Mouse (Mus musculus) hindbrain, embryonic 16.5 days (tissue): ENCODE measurements around the gene Tcp11l1. TPM values are rescaled to one million over a fixed set of nuclear protein-coding genes. Genes with fewer than 3 reads are reported as not detected.

Experiments used
- ATAC-seq: fragments of 200-750 bp; cut with Nextera tagmentation; 2 replicates; pipeline ENCODE4 v1.8.0; 2017; ENCODE audit warnings: moderate TSS enrichment, moderate library complexity
- H3K27ac ChIP-seq: fragments of 300-500 bp; sonication (generic); 2 replicates; pipeline ENCODE4 v1.5.1; 2014; ENCODE audit warnings: low read depth, mild to moderate bottlenecking, control low read depth, low read length, moderate library complexity
- H3K27me3 ChIP-seq: fragments of 300-500 bp; sonication (generic); replicated peaks from 2 replicates; pipeline ENCODE4 v1.6.1; 2014; ENCODE audit warnings: low read length; ENCODE audit not compliant: control insufficient read depth, insufficient read depth
- H3K36me3 ChIP-seq: fragments of 300-500 bp; sonication (generic); 2 replicates; pipeline ENCODE4 v1.6.1; 2014; ENCODE audit warnings: mild to moderate bottlenecking, low read length, moderate library complexity, mixed read lengths; ENCODE audit not compliant: control insufficient read depth, insufficient read depth
- H3K4me1 ChIP-seq: fragments of 300-500 bp; sonication (generic); 2 replicates; pipeline ENCODE4 v1.6.1; 2014; ENCODE audit warnings: low read depth, low read length; ENCODE audit not compliant: control insufficient read depth, insufficient read depth
- H3K4me2 ChIP-seq: fragments of 300-500 bp; sonication (generic); 2 replicates; pipeline ENCODE4 v1.6.1; 2014; ENCODE audit warnings: mild to moderate bottlenecking, low read length, control low read depth, moderate library complexity
- H3K4me3 ChIP-seq: fragments of 300-500 bp; sonication (generic); 2 replicates; pipeline ENCODE4 v1.5.1; 2014; ENCODE audit warnings: mild to moderate bottlenecking, low read length, control low read depth, moderate library complexity
- H3K9ac ChIP-seq: fragments of 300-500 bp; sonication (generic); 2 replicates; pipeline ENCODE4 v1.6.1; 2014; ENCODE audit warnings: low read depth, mild to moderate bottlenecking, control low read depth, low read length, moderate library complexity
- H3K9me3 ChIP-seq: fragments of 300-500 bp; sonication (generic); 2 replicates; pipeline ENCODE4 v1.6.1; 2014; ENCODE audit warnings: mild to moderate bottlenecking, low read length, moderate library complexity; ENCODE audit not compliant: control insufficient read depth
- WGBS: fragments of 180-500 bp; shearing (Covaris S2); extraction: QIAGEN DNeasy Blood & Tissue Kit; methylation state at CpG from one replicate; pipeline ENCODE4 v1.1.7; 2014; 5-methylcytosine and 5-hydroxymethylcytosine counted together
- polyA plus RNA-seq: library from polyadenylated mRNA; unstranded; fragments of >200 nt; fragmentation: Nextera tagmentation; extraction: Ambion mirVana; gene quantifications from 2 replicates; pipeline ENCODE4 v1.2.1, GENCODE M21; 2015

Tcp11l1 gene
- polyA plus RNA-seq, 1 experiment from 2014 or later, result 55.5 TPM

DNA sequence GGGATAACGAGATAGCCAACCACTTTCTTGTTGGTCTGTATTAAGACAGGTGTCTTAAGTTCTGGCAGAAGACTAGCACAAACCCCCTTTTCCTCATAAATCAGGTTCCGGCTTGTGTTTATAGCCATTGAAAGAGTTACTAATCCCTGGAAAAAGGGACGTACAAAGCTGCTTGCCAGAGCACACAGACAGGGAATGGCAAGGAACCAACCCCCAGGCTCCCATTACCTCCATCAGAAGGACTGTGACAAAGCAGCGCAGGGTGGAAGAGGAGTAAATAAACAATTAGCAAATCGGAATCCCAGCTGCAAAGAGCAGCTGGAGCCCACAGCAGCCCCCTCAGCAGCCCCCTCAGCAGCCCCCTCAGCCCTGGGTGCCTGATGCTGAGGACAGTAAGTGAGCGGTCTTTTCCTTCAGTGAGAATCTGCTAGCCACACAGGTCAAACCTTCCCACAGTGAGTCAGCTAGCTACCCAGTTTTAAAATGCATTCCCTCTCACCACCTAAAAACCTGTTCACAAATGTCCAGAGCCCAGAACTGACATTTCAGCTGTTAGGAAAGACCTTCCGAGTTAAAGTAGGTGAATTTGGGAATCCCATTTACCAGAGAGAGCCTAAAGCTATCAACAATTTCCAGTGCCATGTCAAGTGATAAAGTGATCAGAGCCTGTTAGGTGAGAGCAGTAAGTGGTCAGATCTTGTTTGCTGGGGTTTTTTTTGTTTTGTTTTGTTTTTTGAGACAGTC, 29.2 kb upstream of the Tcp11l1 start:
- no peak overlapping the region for H3K4me3 ChIP-seq

DNA sequence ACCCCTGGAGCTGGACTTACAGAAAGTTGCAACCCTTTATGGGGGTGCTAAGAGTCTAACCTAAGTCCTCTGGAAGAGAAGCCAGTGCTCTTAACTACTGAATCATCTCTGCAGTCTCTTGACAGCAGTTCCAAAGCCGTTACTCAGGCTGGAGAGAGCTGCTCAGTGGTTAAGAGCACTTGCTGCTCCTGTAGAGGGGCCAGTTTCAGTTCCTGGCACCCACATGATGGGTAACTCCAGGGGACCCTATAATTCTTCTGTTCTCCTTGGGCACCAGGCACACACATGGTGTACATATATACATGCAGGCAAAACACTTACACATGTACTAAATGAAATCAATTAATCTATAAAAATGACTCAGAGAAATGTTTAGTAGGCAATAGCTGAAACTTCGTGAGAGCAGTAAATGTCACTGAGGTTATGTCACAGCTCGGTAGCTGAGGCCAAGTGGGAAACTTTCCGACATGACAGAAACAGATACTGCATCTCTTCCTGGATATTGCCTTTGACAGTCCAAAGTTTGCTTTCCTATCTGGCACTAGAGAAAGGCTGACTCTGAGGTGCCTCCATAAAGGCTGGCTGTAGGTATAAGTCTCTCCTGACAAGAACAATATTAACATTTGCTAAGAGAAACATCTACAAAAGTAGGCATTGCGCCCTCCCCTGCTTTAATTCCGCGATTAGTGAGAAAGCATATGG, 28.4 kb upstream of the Tcp11l1 start:
- WGBS, result 65% methylated on average over 7 of the region's 7 CpGs
- H3K27me3 ChIP-seq, result no peaks in the 10 kb centered on the region

More for the DNA sequence above, 29.2 kb upstream of the Tcp11l1 start:
- Histone ChIP-seq H3K36me3 (no peaks in the 10 kb centered on the region), H3K4me2 (no peak overlapping the region), H3K27ac (no peak overlapping the region), H3K27me3 (no peaks in the 10 kb centered on the region), H3K9me3 (no peaks in the 10 kb centered on the region), H3K9ac (no peak overlapping the region), H3K4me1 (peaks cover 10% of the 10 kb centered on the region)
- WGBS, result 37% methylated on average over 7 of the region's 7 CpGs
- no peak for ATAC-seq

DNA sequence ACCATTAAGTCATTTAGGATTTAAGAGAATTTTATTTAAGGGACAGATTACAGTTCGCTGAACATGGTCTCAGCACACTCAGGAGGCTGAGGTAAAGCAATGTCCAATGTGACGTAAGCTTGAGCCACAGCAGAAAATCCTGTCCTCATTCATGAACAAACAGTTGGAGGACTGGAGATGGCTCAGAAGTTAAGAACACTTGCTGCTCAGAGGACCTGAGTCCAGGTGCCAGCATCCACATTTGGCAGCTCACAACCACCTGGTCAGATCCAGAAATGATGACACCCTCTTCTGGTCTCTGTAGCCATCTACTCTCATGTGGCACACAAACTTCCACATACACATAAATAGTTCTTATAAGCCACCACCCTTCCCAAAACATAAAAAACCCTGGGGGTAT, 27.7 kb upstream of the Tcp11l1 start:
- Histone ChIP-seq H3K9ac (no peak overlapping the region), H3K9me3 (no peaks in the 10 kb centered on the region), H3K36me3 (no peaks in the 10 kb centered on the region), H3K27me3 (no peaks in the 10 kb centered on the region), H3K27ac (no peak overlapping the region), H3K4me1 (peaks cover 10% of the 10 kb centered on the region), H3K4me3 (no peak overlapping the region), H3K4me2 (no peak overlapping the region)
- 96% methylated on average over 2 of the region's 2 CpGs for WGBS
- no peak for ATAC-seq

More for the DNA sequence above, 28.4 kb upstream of the Tcp11l1 start:
- H3K27ac ChIP-seq, result no peak overlapping the region
- H3K4me2 ChIP-seq, result no peak overlapping the region
- H3K4me1 ChIP-seq, result peaks cover 10% of the 10 kb centered on the region
- no peak overlapping the region for H3K4me3 ChIP-seq
- H3K36me3 ChIP-seq, result no peaks in the 10 kb centered on the region
- no peaks in the 10 kb centered on the region for H3K9me3 ChIP-seq
- no peak overlapping the region for H3K9ac ChIP-seq
- ATAC-seq, result no peak

DNA sequence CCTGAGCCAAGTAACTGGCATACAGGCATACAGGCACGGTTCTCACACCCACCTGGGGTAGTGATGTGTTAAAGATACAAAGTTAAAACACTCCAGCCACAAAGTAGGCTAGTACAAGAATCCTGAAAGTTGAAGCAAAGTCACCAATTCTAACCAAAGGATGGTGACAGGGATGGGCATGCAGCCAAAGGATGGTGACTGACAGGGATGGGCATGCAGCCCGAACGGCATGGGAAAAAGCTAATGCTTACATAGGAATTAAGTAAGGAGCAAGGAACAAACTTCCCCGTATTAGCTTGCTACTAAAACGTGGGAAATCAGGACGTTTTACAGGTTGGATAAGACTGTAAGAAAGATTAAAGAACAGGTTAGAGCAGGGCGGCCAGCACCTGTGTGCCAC, 24.3 kb upstream of the Tcp11l1 start:
- Histone ChIP-seq H3K4me2 (no peak overlapping the region), H3K4me1 (no peaks in the 10 kb centered on the region), H3K36me3 (no peaks in the 10 kb centered on the region), H3K4me3 (no peak overlapping the region), H3K9ac (no peak overlapping the region), H3K27me3 (no peaks in the 10 kb centered on the region), H3K27ac (no peak overlapping the region), H3K9me3 (no peaks in the 10 kb centered on the region)
- no peak for ATAC-seq
- 72% methylated on average over 7 of the region's 7 CpGs for WGBS

DNA sequence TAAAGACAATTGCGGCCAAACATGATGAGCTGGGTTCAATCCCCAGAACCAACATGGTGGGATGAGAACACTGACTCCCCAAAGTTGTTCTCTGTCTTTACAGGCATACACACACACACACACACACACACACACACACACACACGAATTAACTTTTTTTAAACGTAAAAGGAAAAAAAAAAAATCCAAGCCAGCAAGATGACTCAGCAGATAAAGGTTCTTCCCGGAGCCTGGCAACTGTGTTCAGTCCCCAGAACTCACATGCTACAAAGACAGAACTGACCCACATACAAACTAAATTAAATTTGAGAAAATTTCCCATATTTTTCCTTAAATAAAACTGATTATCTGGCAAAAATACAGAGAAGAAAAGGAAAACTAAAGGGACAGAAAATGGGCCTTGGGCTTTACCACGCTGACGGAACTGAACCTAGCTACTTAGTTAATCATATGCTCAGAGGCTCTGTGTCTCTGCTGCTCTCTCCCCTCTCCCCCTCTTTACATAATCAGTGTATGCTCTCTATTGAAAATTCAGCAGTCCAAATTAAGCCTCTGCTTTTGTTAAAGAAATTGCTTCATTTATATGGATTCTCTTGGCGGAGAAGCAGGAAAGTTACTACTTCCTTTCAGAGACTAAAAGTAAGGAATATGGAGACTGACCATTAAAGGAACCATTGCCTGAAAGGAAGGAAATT, 20.7 kb upstream of the Tcp11l1 start:
- no peak overlapping the region for H3K4me3 ChIP-seq
- 60% methylated on average over 7 of the region's 7 CpGs for WGBS
- no peaks in the 10 kb centered on the region for H3K4me1 ChIP-seq
- H3K9ac ChIP-seq, result no peak overlapping the region
- no peaks in the 10 kb centered on the region for H3K27me3 ChIP-seq
- H3K36me3 ChIP-seq, result no peaks in the 10 kb centered on the region
- ATAC-seq, result no peak
- no peaks in the 10 kb centered on the region for H3K9me3 ChIP-seq
- H3K27ac ChIP-seq, result no peak overlapping the region
- no peak overlapping the region for H3K4me2 ChIP-seq

DNA sequence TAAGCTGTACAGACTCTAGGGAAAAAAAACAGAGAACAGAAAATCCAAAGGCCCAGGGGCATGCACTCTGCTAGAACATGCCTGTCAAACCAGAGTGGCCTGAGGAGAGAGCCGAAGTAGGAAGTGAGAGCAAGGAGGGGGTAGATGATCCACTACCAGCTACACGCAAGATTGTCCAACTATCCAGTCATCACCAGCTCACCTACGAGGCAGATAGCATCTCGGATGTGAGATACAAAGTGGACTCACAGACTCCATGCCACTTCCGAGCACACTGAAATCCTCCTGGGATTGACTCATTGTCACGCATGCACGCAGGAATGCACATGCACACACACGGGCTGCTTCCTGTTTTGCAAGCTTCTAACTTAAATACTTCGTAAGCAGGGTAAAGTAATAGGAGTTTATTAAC, 20.1 kb upstream of the Tcp11l1 start:
- H3K9me3 ChIP-seq, result no peaks in the 10 kb centered on the region
- no peaks in the 10 kb centered on the region for H3K4me1 ChIP-seq
- H3K27me3 ChIP-seq, result no peaks in the 10 kb centered on the region
- 92% methylated on average over 9 of the region's 9 CpGs for WGBS
- no peak overlapping the region for H3K9ac ChIP-seq
- no peak overlapping the region for H3K27ac ChIP-seq
- H3K36me3 ChIP-seq, result no peaks in the 10 kb centered on the region
- no peak for ATAC-seq
- H3K4me2 ChIP-seq, result no peak overlapping the region
- no peak overlapping the region for H3K4me3 ChIP-seq

DNA sequence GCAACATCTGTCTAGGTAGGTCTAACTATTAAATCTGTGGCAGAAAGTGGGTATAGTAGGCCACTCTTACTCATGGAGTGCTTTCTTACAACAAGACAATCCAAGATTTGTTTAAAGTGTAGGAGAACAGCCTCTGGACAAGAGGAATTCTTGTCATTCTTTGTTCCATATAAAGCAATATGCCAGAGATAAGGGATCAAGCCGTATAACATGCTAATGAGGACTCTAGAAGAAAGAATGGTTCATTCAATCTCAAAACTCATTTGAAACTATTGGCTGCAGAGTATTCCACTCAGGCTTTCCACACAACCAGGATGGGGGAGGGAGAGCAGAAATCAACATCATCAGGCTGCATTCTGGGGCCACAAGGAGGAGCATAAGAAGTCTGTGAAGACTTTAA, 15.4 kb upstream of the Tcp11l1 start:
- H3K9me3 ChIP-seq, result no peaks in the 10 kb centered on the region
- H3K9ac ChIP-seq, result no peak overlapping the region
- no peak overlapping the region for H3K27ac ChIP-seq
- no peak overlapping the region for H3K4me2 ChIP-seq
- H3K4me1 ChIP-seq, result no peaks in the 10 kb centered on the region
- no peak overlapping the region for H3K4me3 ChIP-seq
- no peak for ATAC-seq
- WGBS, result 59% methylated on average over 1 of the region's 1 CpGs
- no peaks in the 10 kb centered on the region for H3K27me3 ChIP-seq
- H3K36me3 ChIP-seq, result no peaks in the 10 kb centered on the region

DNA sequence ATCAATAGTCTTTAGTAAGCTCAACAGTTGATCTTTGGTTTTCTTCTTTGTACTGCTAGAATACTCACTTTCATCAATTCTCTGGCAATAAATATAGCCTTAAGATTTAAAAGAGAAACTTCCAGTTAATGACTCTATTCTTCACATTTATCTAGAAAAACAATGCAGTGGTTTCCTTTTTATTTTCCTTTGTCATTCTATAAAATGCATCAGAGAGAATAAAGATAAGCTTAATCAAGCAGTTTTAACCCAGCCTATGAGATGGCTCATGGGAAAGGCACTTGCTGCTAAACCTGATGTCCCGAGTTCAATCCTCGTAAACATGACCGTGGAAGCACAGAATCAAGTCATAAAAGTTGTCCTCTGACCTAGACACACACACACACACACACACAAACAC, 10.1 kb upstream of the Tcp11l1 start:
- H3K4me3 ChIP-seq, result no peak overlapping the region
- WGBS, result 77% methylated on average over 3 of the region's 3 CpGs
- H3K9ac ChIP-seq, result no peak overlapping the region
- H3K4me1 ChIP-seq, result no peaks in the 10 kb centered on the region
- no peak for ATAC-seq
- H3K4me2 ChIP-seq, result no peak overlapping the region
- H3K9me3 ChIP-seq, result no peaks in the 10 kb centered on the region
- no peaks in the 10 kb centered on the region for H3K27me3 ChIP-seq
- H3K27ac ChIP-seq, result no peak overlapping the region
- H3K36me3 ChIP-seq, result no peaks in the 10 kb centered on the region

DNA sequence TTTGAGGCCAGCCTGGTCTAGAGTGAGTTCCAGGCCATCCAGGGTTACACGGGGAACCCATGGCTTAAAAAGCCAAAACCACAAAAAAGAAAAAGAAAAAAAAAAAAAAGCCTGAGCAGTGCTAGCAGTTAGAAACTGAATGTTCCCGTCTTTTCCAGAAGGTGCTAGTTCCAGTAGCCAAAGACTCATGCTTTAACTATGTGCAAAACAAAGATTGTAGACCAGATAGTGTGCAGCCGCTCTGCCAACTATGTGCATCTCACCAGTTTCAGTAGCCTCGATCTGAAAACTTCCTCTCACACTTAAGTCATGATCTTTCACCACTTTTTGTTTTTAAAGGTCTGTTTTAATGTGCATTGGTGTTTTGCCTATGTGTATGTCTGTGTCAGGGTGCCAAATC, 5.9 kb upstream of the Tcp11l1 start:
- Histone ChIP-seq H3K4me1 (0 out of 2 replicates have a peak, but pooled peaks cover under 1% of the 10 kb centered on the region), H3K9ac (no peak overlapping the region), H3K4me2 (no peak overlapping the region), H3K9me3 (no peaks in the 10 kb centered on the region), H3K36me3 (no peaks in the 10 kb centered on the region), H3K27me3 (no peaks in the 10 kb centered on the region), H3K27ac (no peak overlapping the region), H3K4me3 (no peak overlapping the region)
- WGBS, result 87% methylated on average over 4 of the region's 4 CpGs
- no peak for ATAC-seq
